Mouse (Mus musculus): ENCODE measurements around the gene Tiam1.

- TF ChIP-seq CTCF (IDR thresholded peaks at IDR 0.05; ENCODE audit: low read depth, low read length) = no peak
- TF ChIP-seq POLR2A (IDR thresholded peaks at IDR 0.05; ENCODE audit: extremely low read depth, insufficient read depth, low read length) = no peak
These were observed 91.2 kb downstream of the Tiam1 start for GRCm38 (mm10) chr16:90052409-90052808.
